Mouse (Mus musculus) small intestine, adult 2 months (tissue): ENCODE results near the gene Zfp511.

ENCODE experiments used
- CTCF ChIP-seq: fragments of 200-500 bp; IDR thresholded peaks from 2 replicates; pipeline ENCODE4 v1.5.1; 2012; ENCODE audit warnings: low read depth, mild to moderate bottlenecking, control low read depth, inconsistent platforms, low read length, moderate library complexity, mixed read lengths; ENCODE audit not compliant: insufficient replicate concordance, insufficient read length; ENCODE audit errors: extremely low read depth
- POLR2A ChIP-seq: fragments of 200-500 bp; IDR thresholded peaks from 2 replicates; pipeline ENCODE4 v1.6.1; 2012; ENCODE audit warnings: low read depth, mild to moderate bottlenecking, control low read depth, inconsistent platforms, low read length, moderate library complexity

- no peak for TF ChIP-seq CTCF
- no peak for TF ChIP-seq POLR2A
These were observed 42.7 kb upstream of the Zfp511 start for GRCm38 (mm10) chr7:139993532-139993931.
